Mouse (Mus musculus): ENCODE results near the gene Rpl18. TPM values are rescaled to one million over a fixed set of nuclear protein-coding genes. Genes with fewer than 3 reads are reported as not detected.
A peak's percentile ranks its signal among the peaks of the same experiment; 100 is the strongest.

The Rpl18 gene
- total and polyA plus RNA-seq, 2 experiments from 2014 or later, result 479 to 1,310 TPM

DNA sequence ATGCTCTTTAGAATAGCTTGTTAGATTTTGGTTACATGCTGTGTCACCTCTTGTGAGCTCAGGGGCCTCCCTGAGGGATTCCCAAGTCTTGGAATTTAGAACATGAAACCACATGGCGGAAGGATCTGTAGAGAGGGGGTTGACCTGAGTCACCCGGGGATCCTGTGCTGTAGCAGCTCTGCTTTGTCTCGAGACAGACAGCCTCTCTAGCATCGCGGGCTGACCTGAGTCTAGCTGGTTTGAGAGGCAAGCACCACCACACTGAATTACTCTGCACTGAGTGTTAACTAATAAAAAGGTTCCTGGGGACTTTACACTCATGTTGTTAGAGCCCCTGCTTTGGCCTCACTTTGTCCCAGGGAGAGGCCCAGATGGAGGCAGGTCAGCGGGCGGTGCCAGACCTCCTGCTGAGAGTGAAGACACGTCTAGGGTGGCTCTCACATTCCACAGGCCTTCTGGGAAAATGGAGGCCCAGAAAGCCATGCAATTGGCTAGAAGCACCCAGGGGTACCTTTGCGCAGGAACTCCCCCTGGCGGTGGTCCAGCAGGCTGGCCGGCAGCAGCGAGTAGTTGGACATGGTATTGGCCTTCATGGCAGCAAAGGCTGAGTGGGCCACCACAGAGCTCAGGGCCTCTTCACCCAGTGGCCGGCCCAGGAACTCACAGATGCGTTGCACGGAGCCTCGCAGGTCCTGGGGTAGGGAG, 15.6 kb downstream of the Rpl18 start:
- ATAC-seq (ENCODE audit: insufficient read depth, low read depth), result 0 out of 2 replicates have a peak, but pooled peaks have one; percentile 37
- H3K4me1 ChIP-seq (ENCODE audit: control insufficient read depth, insufficient read depth), result no peaks in the 10 kb centered on the region
- TF ChIP-seq EP300 (IDR thresholded peaks at IDR 0.05; ENCODE audit: low read depth), result no peak
- TF ChIP-seq CTCF (IDR thresholded peaks at IDR 0.05; ENCODE audit: low read depth), result peak; percentile 40

GRCm38 (mm10) chr7:45733477-45733876, 18.2 kb downstream of the Rpl18 start:
- no peak for TF ChIP-seq EP300 (IDR thresholded peaks at IDR 0.05; ENCODE audit: low read depth)
- TF ChIP-seq CTCF (IDR thresholded peaks at IDR 0.05; ENCODE audit: low read depth), result no peak
- H3K36me3 ChIP-seq (replicated peaks; ENCODE audit: control insufficient read depth, insufficient read depth, low read length), result no peaks in the 10 kb centered on the region
- H3K4me3 ChIP-seq (ENCODE audit: low read depth, low read length), result no peak overlapping the region
- H3K27ac ChIP-seq (ENCODE audit: low read depth), result no peak overlapping the region
- no peak for ATAC-seq (ENCODE audit: insufficient read depth, low read depth)
- H3K27me3 ChIP-seq (ENCODE audit: control insufficient read depth, insufficient read depth, low read length), result no peaks in the 10 kb centered on the region
- 64% methylated on average over 5 of the region's 5 CpGs for WGBS
- no peak overlapping the region for H3K9ac ChIP-seq (replicated peaks; ENCODE audit: low read depth, low read length)
- no peak overlapping the region for H3K4me2 ChIP-seq (ENCODE audit: low read depth, low read length)
- DNase-seq (ENCODE audit: low spot score), result no peak
- H3K4me1 ChIP-seq (ENCODE audit: control insufficient read depth, insufficient read depth), result no peaks in the 10 kb centered on the region
- H3K9me3 ChIP-seq (replicated peaks; ENCODE audit: control insufficient read depth, low read length), result no peaks in the 10 kb centered on the region

More for the DNA sequence above, 15.6 kb downstream of the Rpl18 start:
- Histone ChIP-seq H3K4me2 (ENCODE audit: low read depth, low read length) (no peak overlapping the region), H3K9me3 (replicated peaks; ENCODE audit: control insufficient read depth, low read length) (no peaks in the 10 kb centered on the region), H3K9ac (replicated peaks; ENCODE audit: low read depth, low read length) (no peak overlapping the region), H3K27me3 (ENCODE audit: control insufficient read depth, insufficient read depth, low read length) (no peaks in the 10 kb centered on the region), H3K36me3 (replicated peaks; ENCODE audit: control insufficient read depth, insufficient read depth, low read length) (no peaks in the 10 kb centered on the region), H3K27ac (ENCODE audit: low read depth) (no peak overlapping the region), H3K4me3 (ENCODE audit: low read depth, low read length) (no peak overlapping the region)
- no peak for DNase-seq (ENCODE audit: low spot score)
- WGBS, result 19% methylated on average over 16 of the region's 16 CpGs

DNA sequence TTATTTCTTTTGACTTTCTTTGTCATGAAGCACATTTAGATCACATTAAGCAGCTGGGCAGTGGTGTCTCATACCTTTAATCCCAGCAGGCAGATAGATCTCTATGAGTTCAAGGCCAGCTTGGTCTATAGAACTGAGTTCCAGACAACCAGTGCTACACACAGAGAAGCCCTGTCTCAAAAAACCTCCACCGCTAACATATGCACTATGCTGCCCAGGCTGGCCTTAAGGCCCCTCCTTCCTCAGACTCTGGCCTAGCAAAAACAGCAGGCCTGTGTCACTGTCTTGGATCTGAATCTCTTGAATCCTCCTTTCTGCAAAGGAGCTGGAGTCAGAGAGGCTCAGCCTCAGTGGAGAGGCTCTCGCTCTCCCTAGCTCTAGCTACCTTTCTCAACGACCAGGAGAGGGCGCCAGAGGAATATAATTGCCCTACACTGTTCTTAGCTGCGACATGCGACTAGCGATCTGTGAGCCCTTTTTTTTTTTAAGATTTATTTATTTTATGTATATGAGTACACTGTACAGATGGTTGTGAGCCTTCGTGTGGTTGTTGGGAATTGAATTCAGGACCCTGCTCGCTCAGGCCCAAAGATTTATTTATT, 24.0 kb downstream of the Rpl18 start:
- H3K4me1 ChIP-seq (ENCODE audit: control insufficient read depth, insufficient read depth), result no peaks in the 10 kb centered on the region
- H3K36me3 ChIP-seq (replicated peaks; ENCODE audit: control insufficient read depth, insufficient read depth, low read length), result no peaks in the 10 kb centered on the region
- DNase-seq (ENCODE audit: low spot score), result peak; percentile 67
- no peak overlapping the region for H3K4me3 ChIP-seq (ENCODE audit: low read depth, low read length)
- no peaks in the 10 kb centered on the region for H3K9me3 ChIP-seq (replicated peaks; ENCODE audit: control insufficient read depth, low read length)
- H3K27ac ChIP-seq (ENCODE audit: low read depth), result no peak overlapping the region
- WGBS, result 5% methylated on average over 9 of the region's 9 CpGs
- H3K27me3 ChIP-seq (ENCODE audit: control insufficient read depth, insufficient read depth, low read length), result no peaks in the 10 kb centered on the region
- no peak overlapping the region for H3K9ac ChIP-seq (replicated peaks; ENCODE audit: low read depth, low read length)
- TF ChIP-seq CTCF (IDR thresholded peaks at IDR 0.05; ENCODE audit: low read depth) (peak; percentile 88), EP300 (IDR thresholded peaks at IDR 0.05; ENCODE audit: low read depth) (no peak)
- ATAC-seq (ENCODE audit: insufficient read depth, low read depth), result peak; percentile 76
- no peak overlapping the region for H3K4me2 ChIP-seq (ENCODE audit: low read depth, low read length)

GRCm38 (mm10) chr7:45739820-45740219, 24.6 kb downstream of the Rpl18 start:
- 51% methylated on average over 10 of the region's 10 CpGs for WGBS
- H3K9ac ChIP-seq (replicated peaks; ENCODE audit: low read depth, low read length), result no peak overlapping the region

DNA sequence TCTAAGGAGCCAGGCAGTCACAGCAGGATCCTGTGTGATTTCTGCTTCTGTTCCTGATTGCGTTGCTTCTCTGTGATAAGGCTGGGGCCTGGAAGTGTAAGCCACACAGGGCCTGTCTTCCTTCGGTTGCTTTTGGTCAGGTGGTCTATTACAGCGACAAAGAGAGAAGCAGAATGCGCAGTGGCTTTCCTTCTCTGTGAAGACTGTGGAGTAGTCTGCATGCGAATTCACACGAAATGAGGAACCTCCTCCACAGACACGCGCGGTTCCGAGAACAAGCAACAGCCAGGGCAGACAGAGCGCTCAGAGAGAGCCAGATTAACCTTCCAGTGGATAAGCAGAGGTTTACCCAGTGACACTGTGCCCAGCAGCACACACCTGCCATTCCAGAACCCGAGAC, 26.1 kb downstream of the Rpl18 start:
- no peak overlapping the region for H3K4me2 ChIP-seq (ENCODE audit: low read depth, low read length)
- no peak overlapping the region for H3K4me3 ChIP-seq (ENCODE audit: low read depth, low read length)
- H3K9ac ChIP-seq (replicated peaks; ENCODE audit: low read depth, low read length), result no peak overlapping the region
- H3K4me1 ChIP-seq (ENCODE audit: control insufficient read depth, insufficient read depth), result no peaks in the 10 kb centered on the region
- no peaks in the 10 kb centered on the region for H3K27me3 ChIP-seq (ENCODE audit: control insufficient read depth, insufficient read depth, low read length)
- H3K36me3 ChIP-seq (replicated peaks; ENCODE audit: control insufficient read depth, insufficient read depth, low read length), result no peaks in the 10 kb centered on the region
- 76% methylated on average over 12 of the region's 12 CpGs for WGBS
- H3K9me3 ChIP-seq (replicated peaks; ENCODE audit: control insufficient read depth, low read length), result no peaks in the 10 kb centered on the region
- DNase-seq (ENCODE audit: low spot score), result no peak
- ATAC-seq (ENCODE audit: insufficient read depth, low read depth), result no peak
- TF ChIP-seq CTCF (IDR thresholded peaks at IDR 0.05; ENCODE audit: low read depth) (no peak), EP300 (IDR thresholded peaks at IDR 0.05; ENCODE audit: low read depth) (no peak)
- no peak overlapping the region for H3K27ac ChIP-seq (ENCODE audit: low read depth)

More at GRCm38 (mm10) chr7:45739820-45740219, 24.6 kb downstream of the Rpl18 start:
- ATAC-seq (ENCODE audit: insufficient read depth, low read depth), result no peak
- no peaks in the 10 kb centered on the region for H3K4me1 ChIP-seq (ENCODE audit: control insufficient read depth, insufficient read depth)
- DNase-seq (ENCODE audit: low spot score), result no peak
- no peak overlapping the region for H3K4me2 ChIP-seq (ENCODE audit: low read depth, low read length)
- H3K9me3 ChIP-seq (replicated peaks; ENCODE audit: control insufficient read depth, low read length), result no peaks in the 10 kb centered on the region
- no peak overlapping the region for H3K4me3 ChIP-seq (ENCODE audit: low read depth, low read length)
- TF ChIP-seq CTCF (IDR thresholded peaks at IDR 0.05; ENCODE audit: low read depth) (no peak), EP300 (IDR thresholded peaks at IDR 0.05; ENCODE audit: low read depth) (no peak)
- H3K27ac ChIP-seq (ENCODE audit: low read depth), result no peak overlapping the region
- no peaks in the 10 kb centered on the region for H3K36me3 ChIP-seq (replicated peaks; ENCODE audit: control insufficient read depth, insufficient read depth, low read length)
- no peaks in the 10 kb centered on the region for H3K27me3 ChIP-seq (ENCODE audit: control insufficient read depth, insufficient read depth, low read length)
